Mouse (Mus musculus): ENCODE measurements at regions not wholly inside any gene's neighbourhood (a gene's known extent, or its start where the extent isn't known, plus 50 kb on each side); places are given as distances from the start of the nearest gene placed in this dataset.

DNA sequence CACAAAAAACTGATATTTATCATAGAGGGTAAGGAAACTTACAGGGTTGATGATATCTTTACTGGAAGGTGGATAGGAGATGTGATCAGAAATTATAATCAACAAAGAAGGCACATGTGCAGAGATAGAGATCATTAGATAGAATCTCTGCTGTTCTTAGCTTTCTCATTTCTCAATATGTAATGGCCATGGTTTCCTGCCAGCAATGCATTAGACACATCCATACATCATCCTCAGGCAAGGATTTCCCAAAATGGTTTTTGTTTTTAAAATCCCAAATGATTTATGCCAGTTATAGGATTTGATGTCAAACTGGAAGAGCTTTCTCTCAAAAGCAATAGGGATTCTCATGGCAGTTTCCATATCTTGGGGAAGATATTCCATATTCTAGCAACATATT is 52.0 kb upstream of the C030005K15Rik start:
- intact Hi-C loops (cut with DNase I), result no loop called here
- no peak for DNase-seq

DNA sequence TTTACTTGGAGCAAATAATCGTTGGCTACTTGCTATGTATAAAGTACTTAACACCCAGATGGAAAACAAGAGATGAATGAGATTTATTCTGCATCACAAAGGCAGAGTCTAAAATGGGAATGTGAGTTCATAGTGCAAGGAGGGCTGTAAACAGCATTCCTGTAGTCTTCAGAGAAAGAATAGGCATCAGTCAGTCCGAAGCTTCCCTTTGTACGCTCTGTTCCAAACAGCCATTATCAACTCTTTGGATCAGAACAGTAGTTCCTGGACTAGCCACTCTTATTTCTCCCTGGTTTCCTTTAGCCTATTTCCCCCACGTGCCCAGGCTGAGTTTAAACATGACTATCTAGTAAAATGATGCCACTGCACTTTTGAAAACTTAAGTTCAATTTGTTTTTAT is 52.8 kb upstream of the C030005K15Rik start:
- DNase-seq, result no peak
- intact Hi-C loops (cut with DNase I), result no loop called here

DNA sequence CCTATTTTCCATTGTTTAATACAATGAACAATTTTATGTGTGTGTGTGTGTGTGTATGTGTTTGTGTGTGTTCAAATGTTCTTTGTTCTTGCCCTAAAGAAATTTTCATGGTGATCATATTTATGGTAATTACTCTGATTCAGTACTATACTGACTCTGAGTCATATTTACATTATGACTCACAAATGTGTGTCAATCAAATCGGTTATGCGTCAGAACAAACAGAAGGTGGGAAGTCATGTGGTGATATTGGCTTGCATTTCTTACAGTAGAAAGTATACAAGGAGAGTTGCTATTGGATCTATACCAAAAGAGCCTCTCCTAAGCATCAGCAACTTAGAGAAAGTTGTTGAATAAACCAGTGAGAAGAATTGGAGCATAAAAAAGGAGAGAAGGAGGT is 67.2 kb upstream of the C030005K15Rik start:
- intact Hi-C loops (cut with DNase I), result no loop called here
- no peak for DNase-seq

DNA sequence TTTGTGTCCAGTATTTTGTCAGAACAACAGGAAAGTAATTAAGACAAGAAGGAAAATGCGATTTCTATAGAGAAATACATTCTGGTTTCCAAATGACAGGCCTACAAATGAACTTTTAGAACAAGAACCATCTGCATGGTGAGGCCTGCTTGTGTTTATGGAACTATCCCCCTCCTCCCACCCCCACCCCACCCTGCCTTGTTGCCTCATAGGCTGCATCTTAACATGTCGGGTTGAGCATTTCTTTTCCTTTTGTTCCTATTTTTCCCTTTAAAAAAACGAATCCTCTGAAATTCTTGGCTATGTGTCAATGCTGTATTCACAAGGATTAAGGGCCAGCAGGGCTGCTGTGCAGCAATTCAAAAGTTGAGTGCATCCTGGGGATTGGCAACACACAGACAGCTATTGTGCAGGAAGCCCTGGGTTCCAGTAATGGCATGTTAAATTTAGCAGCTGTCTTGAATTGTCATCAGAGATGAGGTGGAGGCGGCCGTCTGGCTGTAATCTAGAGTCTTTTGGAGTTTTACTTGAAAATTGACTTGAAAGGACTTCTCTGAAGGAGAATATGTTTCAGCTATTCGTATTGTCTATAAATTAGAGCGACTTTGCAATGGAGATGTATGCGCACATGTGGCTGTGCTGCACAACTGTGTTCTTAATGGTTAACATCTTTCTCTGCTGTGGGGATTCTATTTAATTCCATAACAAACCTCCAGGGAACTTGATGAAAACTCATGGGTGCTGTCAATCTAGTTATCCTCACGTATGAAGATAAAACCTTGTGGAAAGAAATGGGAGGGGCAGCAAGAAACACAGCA is 75.1 kb upstream of the C030005K15Rik start:
- DNase-seq, result no peak
- intact Hi-C loops (cut with DNase I), result no loop called here

DNA sequence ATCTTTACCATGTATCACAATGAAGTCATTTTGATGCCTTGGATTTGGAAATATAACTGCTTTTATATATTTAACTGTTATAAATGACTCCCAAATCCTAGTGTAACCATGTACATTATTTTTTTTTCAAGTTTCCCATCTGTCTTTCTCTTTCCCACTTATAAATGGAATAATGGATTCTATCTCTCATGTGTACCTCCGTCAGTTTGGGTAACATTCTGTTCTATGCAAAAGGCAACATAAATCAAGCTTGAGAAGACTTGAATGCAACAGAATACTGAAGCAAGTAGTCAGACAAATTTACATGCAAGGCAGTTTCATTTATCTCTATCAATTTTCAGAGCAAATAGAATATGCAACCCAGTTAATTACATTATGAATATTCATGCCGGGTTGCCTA is 81.4 kb upstream of the C030005K15Rik start:
- no peak for DNase-seq
- intact Hi-C loops (cut with DNase I), result no loop called here

DNA sequence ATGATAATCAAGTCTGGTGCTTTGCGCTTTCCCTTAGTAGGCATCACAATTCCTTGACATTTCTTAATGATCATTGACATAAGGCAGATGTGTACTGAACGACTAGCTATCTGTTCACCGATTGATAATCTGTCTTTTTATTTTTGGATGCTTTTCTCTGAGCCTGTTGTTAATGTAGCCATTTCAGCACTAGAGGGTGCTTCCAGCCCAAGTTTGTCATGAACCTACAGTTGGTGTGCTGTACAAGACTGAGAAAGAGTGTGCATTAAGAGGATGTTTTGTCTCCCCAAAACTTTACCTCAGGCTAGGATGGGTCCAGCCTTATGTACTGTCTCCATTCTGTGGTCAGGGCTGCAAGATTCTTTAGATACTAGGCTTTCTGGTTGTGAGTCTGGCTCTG is 116.0 kb upstream of the C030005K15Rik start:
- DNase-seq, result peak; percentile 1
- intact Hi-C loops (cut with DNase I), result loop anchor here (10.0 kb wide), 1 partner anchor 1072 kb away; the partner anchor contains the start of gene Atp2b1

DNA sequence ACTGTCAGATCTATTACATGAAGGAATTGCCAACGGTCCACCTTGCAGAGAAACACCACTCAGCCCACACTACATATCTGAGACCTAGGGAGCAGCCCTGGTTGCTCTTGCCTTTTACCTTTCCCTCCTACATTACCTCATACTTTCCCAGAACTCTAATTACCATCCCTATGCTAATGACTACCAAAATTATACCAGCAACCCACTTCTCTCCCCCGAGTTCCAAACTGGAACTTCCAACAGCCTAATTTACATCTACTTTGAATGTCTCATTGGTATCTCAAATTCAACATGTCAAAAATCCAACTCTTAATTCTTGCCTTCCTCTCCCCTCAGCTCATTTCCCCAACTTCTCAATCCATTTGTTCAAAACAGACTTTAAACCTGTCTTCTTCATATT is 124.9 kb upstream of the C030005K15Rik start:
- no peak for DNase-seq
- intact Hi-C loops (cut with DNase I), result no loop called here

DNA sequence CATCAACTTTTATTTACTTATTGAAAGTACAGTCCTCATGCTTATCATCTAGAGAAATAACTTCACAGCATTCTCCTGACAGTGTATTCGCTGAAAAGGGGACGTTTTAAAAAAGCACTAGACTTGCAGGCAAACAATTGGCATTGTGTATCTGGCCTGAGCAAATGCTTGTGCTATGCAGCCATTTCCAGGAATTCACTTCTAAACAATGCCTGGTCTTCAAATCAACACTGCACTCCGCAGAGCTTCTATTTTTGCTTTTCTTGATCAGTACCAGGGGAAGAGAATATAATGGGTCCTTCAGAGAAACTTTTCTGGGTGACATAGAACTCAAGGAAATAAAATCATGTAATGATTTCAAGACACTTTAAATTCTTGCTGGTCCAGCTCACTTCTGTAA is 150.5 kb upstream of the C030005K15Rik start:
- DNase-seq, result no peak
- intact Hi-C loops (cut with DNase I), result no loop called here

DNA sequence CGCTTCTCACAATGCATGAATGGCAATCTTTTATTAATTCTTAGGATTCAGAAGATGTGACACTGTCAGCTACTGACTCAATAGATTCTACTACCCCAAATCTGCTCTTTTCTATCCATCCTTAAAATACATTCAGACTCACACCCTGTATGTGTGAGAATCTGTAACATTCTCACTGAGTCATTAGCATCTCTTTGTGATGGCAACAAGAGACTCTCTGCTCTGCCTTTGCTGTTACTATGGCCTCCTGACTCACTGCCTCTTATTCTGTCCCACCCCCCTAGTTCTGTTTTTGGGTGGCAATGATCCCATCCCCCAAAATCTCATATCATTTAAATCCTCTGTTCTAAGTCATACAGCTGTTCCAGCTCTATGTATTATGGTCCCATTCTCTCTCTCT is 159.5 kb upstream of the C030005K15Rik start:
- intact Hi-C loops (cut with DNase I), result no loop called here
- DNase-seq, result no peak

DNA sequence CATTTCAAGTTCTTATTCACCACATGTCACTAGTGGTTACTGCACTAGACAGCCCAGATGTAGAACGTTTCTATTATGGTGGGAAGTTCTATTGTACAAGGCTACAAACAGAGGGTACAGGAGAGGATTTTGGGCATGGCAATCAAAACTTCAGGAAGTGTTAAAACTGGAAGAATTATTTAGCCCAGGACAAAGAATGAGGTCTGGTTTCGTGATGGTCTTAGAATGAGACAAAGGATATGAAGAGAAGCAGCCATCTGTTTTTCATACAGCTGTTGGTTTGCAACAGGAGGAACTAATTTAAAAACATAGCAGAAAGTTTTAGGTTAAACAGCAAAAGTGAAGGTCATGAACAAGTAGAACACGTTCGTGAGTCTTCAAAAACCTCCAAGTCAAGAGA is 179.2 kb upstream of the C030005K15Rik start:
- intact Hi-C loops (cut with DNase I), result no loop called here
- DNase-seq, result no peak

DNA sequence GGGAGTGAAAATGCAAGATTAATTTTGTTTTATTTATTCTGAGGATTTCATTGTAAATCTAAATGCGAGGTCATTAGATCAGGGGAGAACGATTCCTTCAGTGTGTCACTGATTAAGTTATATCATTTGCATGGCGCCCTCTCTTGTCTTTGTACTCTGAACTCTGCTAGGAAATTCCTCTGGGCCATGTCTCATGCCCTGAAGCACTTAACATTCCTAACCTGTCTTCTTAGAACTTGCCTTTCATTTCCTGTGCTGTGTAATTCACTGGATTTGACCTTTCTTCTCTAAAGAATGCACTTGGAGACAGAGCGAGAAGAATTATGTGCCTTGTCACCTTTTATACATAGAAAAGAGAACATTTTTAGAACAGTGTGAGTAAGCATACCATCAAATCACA is 199.0 kb upstream of the C030005K15Rik start:
- intact Hi-C loops (cut with DNase I), result no loop called here

DNA sequence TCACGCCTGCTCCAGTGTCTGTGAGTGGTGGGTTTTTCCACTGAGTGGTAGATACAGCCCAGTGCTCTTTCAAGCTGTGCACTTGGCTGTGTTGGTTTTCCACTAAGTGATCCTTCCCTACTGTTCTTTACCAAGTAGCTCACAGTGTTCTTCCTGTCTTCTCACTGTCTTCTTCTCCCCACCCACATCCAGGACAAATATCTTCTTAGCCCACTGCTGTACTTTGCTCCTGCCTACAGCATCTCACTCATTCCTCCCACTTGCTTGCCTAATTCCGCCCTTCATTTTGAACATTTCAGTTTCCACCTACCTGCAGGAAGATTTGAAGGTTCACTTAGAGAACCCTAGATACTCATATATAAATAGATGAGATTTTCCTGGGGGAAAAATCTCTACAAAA is 213.8 kb upstream of the C030005K15Rik start:
- intact Hi-C loops (cut with DNase I), result no loop called here
- no peak for DNase-seq

More for the DNA sequence above, 199.0 kb upstream of the C030005K15Rik start:
- no peak for DNase-seq

DNA sequence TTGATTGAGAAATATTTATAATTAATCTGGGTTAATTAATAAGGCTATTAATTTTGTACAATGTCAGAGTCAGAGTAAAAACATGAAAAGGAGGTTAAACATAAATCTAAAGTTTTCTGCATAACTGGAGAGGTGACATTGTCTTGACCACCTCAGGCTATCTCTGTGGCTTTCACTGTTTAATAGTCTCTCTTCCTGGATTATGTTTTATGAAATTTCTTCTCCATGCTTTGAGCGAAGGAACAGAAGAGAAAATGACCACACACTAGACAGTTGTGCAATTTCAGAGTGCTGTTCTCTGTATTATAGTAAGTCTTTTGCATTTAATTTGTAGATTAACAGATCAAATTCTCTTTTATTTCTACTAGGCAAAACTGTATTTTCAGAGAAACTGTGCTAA is 239.3 kb upstream of the C030005K15Rik start:
- intact Hi-C loops (cut with DNase I), result no loop called here

DNA sequence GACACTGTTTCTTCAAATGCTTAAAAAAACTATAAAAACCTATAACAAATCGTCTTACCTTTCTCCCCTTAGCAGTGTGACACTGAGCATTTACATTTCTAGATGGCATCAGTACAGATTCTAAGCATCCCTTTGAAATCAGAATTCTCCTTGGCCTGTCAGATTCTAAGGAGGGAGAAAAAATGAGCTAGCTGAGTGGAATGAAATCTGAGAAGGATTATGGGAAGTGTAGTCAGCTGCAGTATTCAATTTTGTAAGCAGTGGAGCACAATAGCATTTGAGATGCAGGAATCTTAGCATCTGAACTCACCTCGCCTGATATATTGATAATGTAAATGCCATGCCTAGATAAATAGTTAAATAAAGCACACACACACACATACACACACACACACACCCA is 240.4 kb upstream of the C030005K15Rik start:
- no peak for DNase-seq
- intact Hi-C loops (cut with DNase I), result no loop called here

More for the DNA sequence above, 239.3 kb upstream of the C030005K15Rik start:
- no peak for DNase-seq

DNA sequence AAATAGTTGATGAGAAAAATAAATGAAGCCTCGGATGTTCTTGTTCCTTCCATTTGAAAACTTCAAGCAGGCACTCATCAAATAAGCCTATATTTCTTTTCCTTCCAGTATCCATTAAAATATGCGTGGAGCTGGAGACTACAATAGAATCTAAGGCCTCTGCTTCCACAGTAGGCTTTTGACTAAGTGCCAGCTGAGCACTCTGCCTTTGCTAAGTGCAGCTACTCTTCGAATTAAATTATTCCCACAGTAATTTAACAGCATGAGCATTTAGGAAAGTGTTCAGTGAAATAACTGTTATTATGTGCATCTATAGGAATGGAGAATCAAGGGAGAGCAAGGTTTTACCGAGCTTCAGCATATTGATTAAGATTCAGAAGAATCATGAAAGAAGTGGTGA is 280.5 kb upstream of the C030005K15Rik start:
- DNase-seq, result peak; percentile 7
- intact Hi-C loops (cut with DNase I), result no loop called here

DNA sequence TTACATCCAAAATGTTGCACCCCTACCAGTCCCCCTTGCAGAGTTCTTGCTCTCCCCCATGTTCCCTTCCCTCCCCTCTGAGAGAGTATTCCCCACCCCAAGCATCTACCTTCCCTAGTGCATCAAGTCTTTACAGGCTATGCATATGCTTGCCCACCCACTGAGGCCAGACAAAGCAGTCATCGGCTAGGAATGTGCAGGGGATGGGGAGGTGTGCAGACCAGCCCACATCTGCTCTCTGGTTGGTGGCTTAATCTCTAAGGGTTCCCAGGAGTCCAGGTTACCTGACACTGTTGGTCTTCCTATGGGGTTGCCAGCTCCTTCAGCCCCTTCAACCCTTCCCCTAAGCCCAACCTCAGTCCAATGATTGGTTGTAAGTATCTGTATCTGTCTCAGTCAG is 281.8 kb upstream of the C030005K15Rik start:
- DNase-seq, result no peak
- intact Hi-C loops (cut with DNase I), result no loop called here

DNA sequence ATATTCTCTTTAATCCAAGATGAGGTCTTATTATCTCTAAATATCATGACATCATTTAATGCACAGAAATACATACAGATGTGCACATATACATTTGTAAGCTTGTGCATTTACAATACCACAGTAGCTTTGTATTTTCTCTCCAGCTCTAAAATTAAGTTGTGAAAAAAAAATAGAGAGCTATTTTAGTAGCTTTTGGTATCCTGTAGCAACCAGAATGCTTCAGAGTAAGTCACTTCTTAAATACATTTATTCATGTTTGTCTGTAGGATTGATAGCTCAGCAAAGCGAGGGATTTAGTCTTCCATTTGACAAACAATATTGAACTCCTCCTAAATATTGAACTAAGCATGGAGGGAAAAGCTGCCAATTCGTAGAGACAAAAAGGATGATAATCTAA is 286.4 kb upstream of the C030005K15Rik start:
- DNase-seq, result no peak
- intact Hi-C loops (cut with DNase I), result no loop called here

DNA sequence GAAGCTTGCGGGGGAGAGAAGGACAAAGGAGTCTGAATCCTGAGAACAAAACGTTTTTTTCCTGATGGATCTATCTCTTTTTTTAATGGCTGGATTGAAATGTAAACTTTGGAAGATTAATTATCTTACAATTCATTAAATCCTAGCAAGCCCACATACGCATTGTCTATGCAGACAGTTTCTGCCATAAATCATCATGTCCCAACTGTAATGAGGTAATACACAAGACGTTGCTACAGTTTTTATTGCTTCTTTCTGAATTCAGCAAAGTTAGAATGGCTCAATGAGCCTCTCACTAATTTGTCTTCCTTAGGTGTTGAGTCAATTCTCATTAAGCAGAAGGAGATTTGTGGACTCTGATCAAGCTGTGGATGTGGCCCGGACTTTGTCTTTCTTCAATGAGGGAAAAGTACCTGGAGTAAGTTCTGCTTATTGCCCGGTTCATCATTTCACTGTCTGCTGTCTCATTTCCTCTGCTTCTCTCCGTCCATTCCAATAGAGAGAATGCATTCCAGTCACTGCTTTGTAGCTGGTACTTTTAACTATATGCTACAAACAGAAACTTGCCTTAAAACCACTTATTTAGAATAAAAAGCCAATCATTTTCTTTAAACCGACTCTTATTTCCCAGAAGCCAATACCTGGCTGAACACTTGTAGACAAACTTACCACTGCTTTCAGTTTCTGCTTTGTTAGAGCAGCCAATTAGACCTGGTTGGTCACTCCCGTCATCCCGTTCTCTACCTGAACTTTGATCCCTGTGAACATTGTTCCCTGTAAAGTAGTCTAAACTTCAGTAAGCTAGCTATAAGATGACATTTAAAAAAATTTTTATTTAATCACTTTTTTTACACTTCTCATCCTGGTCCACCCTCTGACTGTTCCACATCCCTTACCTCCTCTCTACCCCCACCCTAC is 288.7 kb upstream of the C030005K15Rik start:
- intact Hi-C loops (cut with DNase I), result no loop called here
- no peak for DNase-seq

DNA sequence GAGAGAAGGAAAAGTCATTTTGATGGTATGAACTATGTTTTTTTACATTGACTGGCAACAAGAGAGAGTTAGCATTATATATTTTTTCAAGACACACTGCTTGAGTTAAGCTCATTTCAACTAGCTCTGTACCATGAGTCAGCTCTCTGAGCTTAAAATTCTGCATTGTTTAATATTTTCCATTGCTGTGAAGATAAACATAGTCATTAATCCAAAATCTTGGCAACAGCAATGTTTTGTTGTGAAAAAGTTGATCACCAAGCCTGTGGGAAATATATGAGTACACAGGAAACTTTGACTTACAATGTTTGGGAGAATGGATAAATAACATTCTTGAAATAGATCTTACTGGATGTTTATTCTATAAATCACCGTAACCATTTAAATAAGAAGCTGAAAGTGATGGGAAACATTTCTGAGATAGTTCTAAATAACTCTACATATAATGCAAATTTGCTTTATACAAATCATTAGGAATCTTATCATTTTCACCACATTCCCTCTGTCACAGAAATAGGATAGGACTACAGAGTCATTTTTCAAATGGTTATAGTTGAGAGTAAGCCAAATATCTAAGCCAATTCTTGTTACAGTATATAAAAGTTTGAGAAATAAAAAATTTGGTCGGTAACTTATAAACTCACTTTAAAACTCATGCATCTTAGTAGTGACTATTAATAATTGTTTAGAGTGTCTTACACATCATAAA is 290.2 kb upstream of the C030005K15Rik start:
- intact Hi-C loops (cut with DNase I), result no loop called here
- no peak for DNase-seq

DNA sequence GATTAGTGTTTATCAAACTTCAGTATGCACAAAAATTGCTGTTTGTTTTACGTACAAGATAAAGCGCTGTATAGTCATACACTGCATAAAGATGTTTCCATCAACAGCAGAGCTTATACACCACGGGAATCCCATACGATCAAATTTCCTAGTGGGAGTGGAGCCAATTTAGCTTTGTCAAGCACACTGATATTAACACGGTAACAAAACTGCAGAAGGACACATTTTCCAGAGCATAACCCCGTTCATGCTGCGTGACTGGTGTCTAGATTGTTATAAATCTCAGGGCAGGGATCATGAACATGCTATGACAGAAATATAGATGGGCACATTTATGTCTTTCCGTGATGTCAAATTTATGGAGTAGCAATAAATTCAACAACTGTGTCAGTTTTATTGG is 302.6 kb upstream of the C030005K15Rik start:
- intact Hi-C loops (cut with DNase I), result no loop called here
- no peak for DNase-seq

DNA sequence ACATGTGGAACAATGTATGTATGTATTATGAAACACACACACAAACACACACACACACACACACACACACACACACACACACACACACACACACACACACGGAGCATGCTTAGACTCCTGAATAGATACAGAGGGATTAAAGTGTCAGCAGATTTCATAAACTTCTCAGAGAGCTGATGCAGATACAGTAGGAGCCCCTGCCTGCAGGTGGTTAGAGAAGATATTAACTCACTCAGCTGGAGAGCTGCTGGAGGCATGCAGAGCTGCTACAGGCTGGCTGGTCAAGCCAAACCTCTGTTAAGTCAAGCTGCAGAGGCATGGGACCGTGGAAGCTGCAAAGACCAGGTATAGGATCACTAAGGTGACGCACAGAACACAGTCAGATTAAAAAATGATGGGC is 303.1 kb upstream of the C030005K15Rik start:
- no peak for DNase-seq
- intact Hi-C loops (cut with DNase I), result no loop called here
